Mouse (Mus musculus) testis, adult 2 months (tissue): ENCODE results near the gene Wbp1. TPM values are rescaled to one million over a fixed set of nuclear protein-coding genes. Genes with fewer than 3 reads are reported as not detected.

ENCODE experiments used
- H3K27ac ChIP-seq: fragments of 200-500 bp; 2 replicates; pipeline ENCODE4 v1.5.1; 2012; ENCODE audit warnings: low read depth, low read length; ENCODE audit not compliant: control insufficient read depth, insufficient read depth
- H3K27me3 ChIP-seq: fragments of 200-500 bp; 2 replicates; pipeline ENCODE4 v1.6.1; 2012; ENCODE audit warnings: mild to moderate bottlenecking, low read length, moderate library complexity; ENCODE audit not compliant: control insufficient read depth, insufficient read depth
- H3K36me3 ChIP-seq: fragments of 200-500 bp; 2 replicates; pipeline ENCODE4 v1.6.1; 2012; ENCODE audit warnings: mild to moderate bottlenecking, low read length; ENCODE audit not compliant: control insufficient read depth, insufficient read depth
- H3K4me1 ChIP-seq: fragments of 200-500 bp; 2 replicates; pipeline ENCODE4 v1.6.1; 2012; ENCODE audit warnings: low read length; ENCODE audit not compliant: control insufficient read depth, insufficient read depth
- H3K4me3 ChIP-seq: fragments of 200-500 bp; 2 replicates; pipeline ENCODE4 v1.5.1; 2012; ENCODE audit warnings: low read depth, mild to moderate bottlenecking, low read length, moderate library complexity, mixed read lengths; ENCODE audit not compliant: control insufficient read depth
- CTCF ChIP-seq: fragments of 200-500 bp; IDR thresholded peaks from 2 replicates; pipeline ENCODE4 v1.5.1; 2012; ENCODE audit warnings: low read depth, mild to moderate bottlenecking, inconsistent platforms, low read length, moderate library complexity; ENCODE audit not compliant: control insufficient read depth, insufficient read depth, insufficient replicate concordance
- POLR2A ChIP-seq: fragments of 200-500 bp; IDR thresholded peaks from 2 replicates; pipeline ENCODE4 v1.6.1; 2012; ENCODE audit warnings: low read depth, mild to moderate bottlenecking, inconsistent platforms, low read length, moderate library complexity; ENCODE audit not compliant: control insufficient read depth
- polyA plus RNA-seq: library from polyadenylated mRNA; depleted of rRNA; stranded (reverse); fragments of >200 nt; gene quantifications from 2 replicates; pipeline ENCODE4 v1.2.3, GENCODE M21; 2012

Wbp1 gene
- polyA plus RNA-seq, 1 experiment, result 53.0 TPM

GRCm38 (mm10) chr6:83116373-83117164, 4.8 kb downstream of the Wbp1 start:
- TF ChIP-seq POLR2A, result no peak
- no peak for TF ChIP-seq CTCF
- Histone ChIP-seq H3K36me3 (no peaks in the 10 kb centered on the region; the same call in 1 of the 2 replicates), H3K27ac (no peak overlapping the region), H3K27me3 (no peaks in the 10 kb centered on the region), H3K4me1 (peaks cover 23% of the 10 kb centered on the region), H3K4me3 (no peak overlapping the region)

DNA sequence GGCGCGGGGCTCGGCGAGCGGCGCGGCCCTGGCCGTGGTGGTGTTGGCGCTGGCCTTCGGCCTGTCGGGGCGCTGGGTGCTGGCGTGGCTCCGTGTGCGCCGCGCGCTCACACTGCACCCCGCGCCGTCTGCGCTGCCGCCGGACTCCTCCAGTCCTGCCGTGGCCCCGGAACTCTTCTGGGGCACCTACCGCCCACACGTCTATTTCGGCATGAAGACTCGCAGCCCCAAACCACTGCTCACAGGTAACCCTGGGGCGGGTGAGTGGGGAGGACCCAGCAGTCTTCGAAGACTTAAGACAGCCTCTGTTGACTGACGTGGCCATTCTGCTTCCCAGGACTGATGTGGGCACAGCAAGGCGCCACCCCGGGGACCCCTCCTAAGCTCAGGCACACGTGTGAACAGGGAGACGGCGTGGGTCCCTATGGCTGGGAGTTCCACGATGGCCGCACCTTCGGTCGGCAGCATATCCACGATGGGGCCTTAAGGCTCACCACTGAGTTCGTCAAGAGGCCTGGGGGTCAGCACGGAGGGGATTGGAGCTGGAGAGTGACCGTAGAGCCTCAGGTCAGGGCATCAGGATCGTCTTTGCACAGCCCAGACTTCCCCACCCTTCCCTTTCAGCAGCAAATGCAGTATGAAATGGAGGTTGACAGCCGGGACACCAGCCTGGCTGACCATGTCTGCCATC, 5.5 kb downstream of the Wbp1 start:
- H3K4me3 ChIP-seq, result peak overlapping the region; percentile 99
- peak overlapping the region; percentile 64; the same call in 1 of the 2 replicates for H3K27ac ChIP-seq
- TF ChIP-seq CTCF, result no peak
- TF ChIP-seq POLR2A, result no peak
- H3K36me3 ChIP-seq, result no peaks in the 10 kb centered on the region; the same call in 1 of the 2 replicates
- no peaks in the 10 kb centered on the region for H3K27me3 ChIP-seq
- peaks cover 16% of the 10 kb centered on the region for H3K4me1 ChIP-seq

DNA sequence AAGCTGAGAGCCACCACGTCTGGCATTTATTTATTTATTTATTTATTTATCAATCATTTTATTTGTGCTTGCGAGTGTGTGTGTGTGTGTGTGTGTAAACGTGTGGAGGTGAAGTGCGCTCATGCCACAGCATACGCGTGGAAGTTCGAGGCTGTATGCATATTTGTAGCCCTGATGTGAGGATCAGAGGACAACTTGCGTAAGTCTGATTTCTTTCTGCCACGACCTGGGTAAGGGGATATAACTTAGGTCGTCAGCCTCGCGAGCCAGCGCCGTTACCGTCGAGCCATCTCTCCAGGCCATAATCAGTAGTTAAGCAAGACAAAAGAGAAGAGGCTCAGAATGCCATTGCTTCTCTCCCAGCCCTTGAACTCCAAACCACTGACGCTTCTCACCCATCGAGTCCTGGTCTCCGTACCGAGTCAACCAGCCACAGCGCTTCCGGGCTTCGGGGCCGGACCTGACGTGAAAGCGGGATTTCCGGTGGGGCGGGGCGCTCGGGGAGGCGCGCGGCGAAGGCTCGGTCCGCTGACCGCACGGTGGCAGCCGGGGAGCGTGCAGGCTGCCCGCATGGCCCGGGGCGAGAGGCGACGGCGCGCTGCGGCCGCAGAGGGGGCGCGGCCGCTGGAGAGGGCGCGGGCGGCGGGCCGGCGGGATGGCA, 6.2 kb downstream of the Wbp1 start, which contains the start of gene Mogs:
Gene Mogs, plus strand, starts transcription at position 486 of the 661 bp plus-strand sequence.
- Histone ChIP-seq H3K4me3 (peak within 1 kb of the TSS; percentile 99), H3K27ac (peak within 1 kb of the TSS; percentile 64), H3K36me3 (no peaks in the 10 kb centered on the region; the same call in 1 of the 2 replicates), H3K27me3 (no peaks in the 10 kb centered on the region), H3K4me1 (peaks cover 12% of the 10 kb centered on the region)
- TF ChIP-seq POLR2A (peak; percentile 83), CTCF (no peak)

- Histone ChIP-seq H3K4me3 (no peak overlapping the region), H3K27ac (no peak overlapping the region), H3K36me3 (no peaks in the 10 kb centered on the region), H3K4me1 (peaks cover 18% of the 10 kb centered on the region), H3K27me3 (no peaks in the 10 kb centered on the region)
- TF ChIP-seq POLR2A (no peak), CTCF (no peak)
Observed at GRCm38 (mm10) chr6:83111510-83112136, 9.7 kb downstream of the Wbp1 start.

DNA sequence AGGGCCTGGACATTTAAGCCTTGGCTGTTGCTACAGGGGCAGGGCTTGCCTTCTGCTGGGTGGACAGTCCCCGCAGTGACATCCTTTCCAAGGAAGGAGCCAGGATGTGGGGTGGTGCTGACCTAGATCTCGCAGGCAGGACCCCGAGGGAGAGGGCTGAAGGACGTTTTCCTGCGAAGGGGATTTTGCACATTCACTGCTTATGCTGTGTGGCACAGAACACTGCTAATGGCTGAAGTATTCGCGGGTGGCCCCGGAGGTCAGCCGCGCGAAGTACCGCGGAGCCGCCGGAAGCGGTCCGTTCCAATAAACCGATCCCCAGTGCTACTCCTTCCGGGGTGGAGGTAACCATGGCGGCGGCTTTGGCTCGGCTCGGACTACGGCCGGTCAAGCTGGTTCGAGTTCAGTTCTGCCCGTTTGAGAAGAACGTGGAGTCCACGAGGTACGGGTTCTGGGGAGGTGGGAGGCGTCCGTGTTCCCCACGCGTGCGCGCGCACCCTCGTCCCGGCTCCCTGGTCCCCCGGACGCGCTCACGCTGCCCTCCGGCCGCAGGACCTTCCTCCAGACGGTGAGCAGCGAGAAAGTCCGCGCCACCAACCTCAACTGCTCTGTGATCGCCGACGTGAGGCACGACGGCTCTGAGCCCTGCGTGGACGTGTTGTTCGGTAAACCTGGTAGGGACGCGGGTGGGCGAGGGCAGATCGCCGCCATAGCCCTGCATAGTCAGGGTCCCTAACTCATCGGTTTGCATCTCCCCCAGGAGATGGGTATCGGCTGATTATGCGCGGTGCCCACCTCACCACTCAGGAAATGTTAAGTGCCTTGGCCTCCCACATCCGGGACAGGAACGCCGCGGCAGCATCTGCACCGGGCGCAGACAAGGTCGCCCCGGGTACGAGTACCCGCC, 12.3 kb downstream of the Wbp1 start, which contains the start of gene Mrpl53:
Gene Mrpl53, plus strand, starts transcription at position 279 of the 907 bp plus-strand sequence.
- TF ChIP-seq POLR2A (peak; percentile 45), CTCF (peak; percentile 7; the same call in 1 of the 2 replicates)
- Histone ChIP-seq H3K36me3 (no peaks in the 10 kb centered on the region), H3K4me3 (peak within 1 kb of the TSS; percentile 97), H3K4me1 (peaks cover 9% of the 10 kb centered on the region), H3K27ac (peak within 1 kb of the TSS; percentile 89), H3K27me3 (no peaks in the 10 kb centered on the region)
